Mouse (Mus musculus) liver, postnatal 0 days (tissue): ENCODE results near the gene Kcmf1.

ENCODE experiments used
- CTCF ChIP-seq: sonication (generic); IDR thresholded peaks from 2 replicates; pipeline ENCODE4 v1.5.1; 2016; ENCODE audit warnings: antibody characterized with exemption, low read depth
- EP300 ChIP-seq: IDR thresholded peaks from 2 replicates; pipeline ENCODE4 v1.6.1; 2016; ENCODE audit warnings: antibody characterized with exemption, low read depth, mild to moderate bottlenecking

DNA sequence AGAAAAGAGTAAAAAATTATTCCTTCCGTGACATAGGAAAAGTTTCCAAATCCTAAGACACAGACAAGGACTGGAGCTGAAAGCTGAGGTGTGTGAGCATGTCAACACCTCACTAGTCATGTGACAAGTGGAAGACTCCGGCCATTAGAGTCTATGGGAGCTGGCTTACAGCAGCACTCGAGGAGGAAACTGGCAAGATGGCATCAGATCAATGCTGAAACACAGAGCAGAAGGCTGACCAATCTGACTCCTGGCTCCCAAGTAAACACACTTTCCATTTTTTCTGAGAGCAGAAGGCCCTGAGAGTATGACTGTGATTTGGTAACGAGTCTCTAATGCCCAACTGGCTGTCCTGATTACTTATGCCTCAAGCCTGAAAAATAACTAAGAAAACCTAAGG, 47.6 kb downstream of the Kcmf1 start:
- TF ChIP-seq CTCF: no peak
- no peak for TF ChIP-seq EP300
